Mouse (Mus musculus) heart, postnatal 25 days (tissue): ENCODE data around the gene Kmt5b. TPM values are rescaled to one million over a fixed set of nuclear protein-coding genes. Genes with fewer than 3 reads are reported as not detected.

Experiments
- DNase-seq: peaks from one replicate; pipeline ENCODE4 v3.0.0; 2022; ENCODE audit warnings: low spot score
- intact Hi-C: fragments of 180-260 bp; cut with DNase I; formaldehyde crosslinking; loops from one replicate; pipeline ENCODE4 v1.15.1; 2025
- total RNA-seq, 2 experiments: library from RNA; stranded (reverse); gene quantifications; 2 replicates each; pipeline ENCODE4 v1.2.3; 2021

Kmt5b gene
- total RNA-seq = 10 to 100 TPM; 30.4 to 35.6 TPM

- intact Hi-C loops = loop anchor here (5.0 kb wide), 2 partner anchors 85 to 215 kb away; partner anchors contain the start of gene Chka
- peak; percentile 49 for DNase-seq
These were observed at the start of gene Kmt5b for GRCm38 (mm10) chr19:3767276-3767780. Kmt5b (plus strand) TSS chr19:3767421.

- peak; percentile 30 for DNase-seq
- intact Hi-C loops = loop anchor here (5.0 kb wide), 1 partner anchor 96 kb away; no protein-coding TSS in a partner anchor
These were observed 48.5 kb upstream of the Kmt5b start for GRCm38 (mm10) chr19:3718481-3719361.

GRCm38 (mm10) chr19:3719362-3719891 is 47.8 kb upstream of the Kmt5b start:
- peak; percentile 43 for DNase-seq
- intact Hi-C loops = loop anchor here (5.0 kb wide), 1 partner anchor 97 kb away; no protein-coding TSS in a partner anchor

GRCm38 (mm10) chr19:3723170-3723569 is 44.1 kb upstream of the Kmt5b start:
- no peak for DNase-seq
- intact Hi-C loops = loop anchor here (5.0 to 10.0 kb wide), 2 partner anchors 49 to 262 kb away; partner anchors contain the start of gene Acy3

GRCm38 (mm10) chr19:3723904-3724303 is 43.3 kb upstream of the Kmt5b start:
- DNase-seq = no peak
- intact Hi-C loops = loop anchor here (5.0 to 10.0 kb wide), 2 partner anchors 48 to 261 kb away; partner anchors contain the start of gene Acy3

GRCm38 (mm10) chr19:3724779-3725178 is 42.4 kb upstream of the Kmt5b start:
- peak; percentile 31 for DNase-seq
- intact Hi-C loops = loop anchor here (5.0 to 10.0 kb wide), 2 partner anchors 48 to 260 kb away; partner anchors contain the start of gene Acy3

- no peak for DNase-seq
- intact Hi-C loops = loop anchor here (10.0 kb wide), 1 partner anchor 256 kb away; the partner anchor contains the start of gene Acy3
These were observed 38.3 kb upstream of the Kmt5b start for GRCm38 (mm10) chr19:3728901-3729300.

- intact Hi-C loops = no loop called here
These were observed 36.2 kb upstream of the Kmt5b start for GRCm38 (mm10) chr19:3730781-3731646.

GRCm38 (mm10) chr19:3736001-3736400 is 31.2 kb upstream of the Kmt5b start:
- DNase-seq = no peak
- intact Hi-C loops = no loop called here

More at GRCm38 (mm10) chr19:3730781-3731646, 36.2 kb upstream of the Kmt5b start:
- no peak for DNase-seq

- DNase-seq = no peak
- intact Hi-C loops = no loop called here
These were observed 27.6 kb upstream of the Kmt5b start for GRCm38 (mm10) chr19:3739650-3740049.

GRCm38 (mm10) chr19:3742716-3743115 is 24.5 kb upstream of the Kmt5b start:
- no peak for DNase-seq
- intact Hi-C loops = no loop called here

GRCm38 (mm10) chr19:3743362-3743761 is 23.9 kb upstream of the Kmt5b start:
- DNase-seq = no peak
- intact Hi-C loops = no loop called here

GRCm38 (mm10) chr19:3743851-3744512 is 23.2 kb upstream of the Kmt5b start:
- intact Hi-C loops = no loop called here
- no peak for DNase-seq

- no peak for DNase-seq
- intact Hi-C loops = no loop called here
These were observed 14.5 kb upstream of the Kmt5b start for GRCm38 (mm10) chr19:3752621-3753239.

GRCm38 (mm10) chr19:3753240-3753633 is 14.0 kb upstream of the Kmt5b start:
- intact Hi-C loops = no loop called here
- no peak for DNase-seq

GRCm38 (mm10) chr19:3753738-3754137 is 13.5 kb upstream of the Kmt5b start:
- no peak for DNase-seq
- intact Hi-C loops = no loop called here

GRCm38 (mm10) chr19:3757861-3758260 is 9.4 kb upstream of the Kmt5b start:
- intact Hi-C loops = no loop called here

GRCm38 (mm10) chr19:3765221-3765820 is 1.9 kb upstream of the Kmt5b start:
- no peak for DNase-seq
- intact Hi-C loops = loop anchor here (5.0 kb wide), 2 partner anchors 87 to 217 kb away; partner anchors contain the start of gene Chka

More at GRCm38 (mm10) chr19:3757861-3758260, 9.4 kb upstream of the Kmt5b start:
- no peak for DNase-seq
